Mouse (Mus musculus) intestine, embryonic 16.5 days (tissue): Measurements from ENCODE around the gene Erbb2. TPM values are rescaled to one million over a fixed set of nuclear protein-coding genes. Genes with fewer than 3 reads are reported as not detected.

Source experiments
- ATAC-seq: fragments of 200-750 bp; cut with Nextera tagmentation; 2 replicates; pipeline ENCODE4 v1.8.0; 2017; ENCODE audit warnings: moderate TSS enrichment, moderate library complexity
- H3K27ac ChIP-seq: fragments of 300-500 bp; sonication (generic); 2 replicates; pipeline ENCODE4 v1.5.1; 2014; ENCODE audit warnings: mild to moderate bottlenecking, low read length
- H3K27me3 ChIP-seq: fragments of 300-500 bp; sonication (generic); replicated peaks from 2 replicates; pipeline ENCODE4 v1.6.1; 2014; ENCODE audit warnings: low read length, control low read depth, mixed read lengths; ENCODE audit not compliant: control insufficient read depth, insufficient read depth
- H3K36me3 ChIP-seq: fragments of 300-500 bp; sonication (generic); 2 replicates; pipeline ENCODE4 v1.6.1; 2014; ENCODE audit warnings: low read length, control low read depth; ENCODE audit not compliant: control insufficient read depth, insufficient read depth
- H3K4me1 ChIP-seq: fragments of 300-500 bp; sonication (generic); 2 replicates; pipeline ENCODE4 v1.6.1; 2014; ENCODE audit warnings: low read length, control low read depth, mixed read lengths; ENCODE audit not compliant: control insufficient read depth, insufficient read depth
- H3K4me2 ChIP-seq: fragments of 300-500 bp; sonication (generic); 2 replicates; pipeline ENCODE4 v1.6.1; 2014; ENCODE audit warnings: low read depth, low read length, control low read depth
- H3K4me3 ChIP-seq: fragments of 300-500 bp; sonication (generic); 2 replicates; pipeline ENCODE4 v1.5.1; 2014; ENCODE audit warnings: mild to moderate bottlenecking, low read length
- H3K9ac ChIP-seq: fragments of 300-500 bp; sonication (generic); 2 replicates; pipeline ENCODE4 v1.6.1; 2014; ENCODE audit warnings: low read depth, low read length
- H3K9me3 ChIP-seq: fragments of 300-500 bp; sonication (generic); 2 replicates; pipeline ENCODE4 v1.6.1; 2016; ENCODE audit warnings: low read length, control low read depth; ENCODE audit not compliant: control insufficient read depth
- WGBS: fragments of 180-500 bp; shearing (Covaris S2); extraction: QIAGEN DNeasy Blood & Tissue Kit; methylation state at CpG from one replicate; pipeline ENCODE4 v1.1.7; 2014; 5-methylcytosine and 5-hydroxymethylcytosine counted together
- polyA plus RNA-seq: library from polyadenylated mRNA; unstranded; fragments of >200 nt; fragmentation: Nextera tagmentation; extraction: Ambion mirVana; gene quantifications from 2 replicates; pipeline ENCODE4 v1.2.1, GENCODE M21; 2015

Erbb2 gene
- polyA plus RNA-seq, 1 experiment from 2014 or later, result 33.8 TPM

GRCm38 (mm10) chr11:98428436-98428835, 16.2 kb downstream of the Erbb2 start:
- no peak overlapping the region for H3K4me2 ChIP-seq
- H3K9me3 ChIP-seq, result no peaks in the 10 kb centered on the region
- no peaks in the 10 kb centered on the region for H3K27me3 ChIP-seq
- 55% methylated on average over 5 of the region's 5 CpGs for WGBS
- ATAC-seq, result peak; percentile 81
- H3K36me3 ChIP-seq, result peaks cover 26% of the 10 kb centered on the region
- H3K9ac ChIP-seq, result peak overlapping the region; percentile 30; the same call in 1 of the 2 replicates
- H3K27ac ChIP-seq, result peak overlapping the region; percentile 53
- peaks cover 13% of the 10 kb centered on the region; the same call in 1 of the 2 replicates for H3K4me1 ChIP-seq
- H3K4me3 ChIP-seq, result no peak overlapping the region

GRCm38 (mm10) chr11:98431743-98432502, 19.7 kb downstream of the Erbb2 start:
- Histone ChIP-seq H3K4me1 (peaks cover 13% of the 10 kb centered on the region; the same call in 1 of the 2 replicates), H3K9me3 (no peaks in the 10 kb centered on the region), H3K36me3 (peaks cover 29% of the 10 kb centered on the region), H3K4me3 (no peak overlapping the region), H3K9ac (no peak overlapping the region), H3K4me2 (no peak overlapping the region), H3K27ac (no peak overlapping the region), H3K27me3 (no peaks in the 10 kb centered on the region)
- no peak for ATAC-seq
- WGBS, result 84% methylated on average over 9 of the region's 9 CpGs

- whole genome bisulfite sequencing, result 92% methylated on average over 9 of the region's 9 CpGs
- H3K36me3 ChIP-seq, result peaks cover 25% of the 10 kb centered on the region
- H3K4me1 ChIP-seq, result peaks cover 4% of the 10 kb centered on the region
- H3K4me2 ChIP-seq, result no peak overlapping the region
- no peak overlapping the region for H3K9ac ChIP-seq
- ATAC-seq, result no peak
- H3K9me3 ChIP-seq, result no peaks in the 10 kb centered on the region
- no peak overlapping the region for H3K4me3 ChIP-seq
- H3K27ac ChIP-seq, result no peak overlapping the region
- no peaks in the 10 kb centered on the region for H3K27me3 ChIP-seq
Observed at GRCm38 (mm10) chr11:98435723-98436122, 23.5 kb downstream of the Erbb2 start.

- Histone ChIP-seq H3K4me1 (peaks cover 4% of the 10 kb centered on the region), H3K27me3 (no peaks in the 10 kb centered on the region), H3K4me2 (peak overlapping the region; percentile 90), H3K27ac (peak overlapping the region; percentile 89), H3K9me3 (no peaks in the 10 kb centered on the region), H3K4me3 (peak overlapping the region; percentile 70), H3K9ac (0 out of 2 replicates have a peak overlapping the region, but pooled peaks have one; percentile 77), H3K36me3 (peaks cover 18% of the 10 kb centered on the region)
- 70% methylated on average over 6 of the region's 6 CpGs for WGBS
- ATAC-seq, result no peak
Observed at GRCm38 (mm10) chr11:98437441-98437840, 25.2 kb downstream of the Erbb2 start.

GRCm38 (mm10) chr11:98438331-98439158, 26.3 kb downstream of the Erbb2 start, which contains the start of gene Mien1:
Gene Mien1, minus strand, starts transcription at chr11:98438991.
- peak; percentile 96 for ATAC-seq
- Histone ChIP-seq H3K27ac (peak within 1 kb of the TSS; percentile 89), H3K36me3 (peaks cover 11% of the 10 kb centered on the region), H3K9ac (peak within 1 kb of the TSS; percentile 77), H3K4me2 (peak within 1 kb of the TSS; percentile 90), H3K9me3 (no peaks in the 10 kb centered on the region), H3K4me1 (peaks cover 4% of the 10 kb centered on the region), H3K27me3 (no peaks in the 10 kb centered on the region), H3K4me3 (peak within 1 kb of the TSS; percentile 70)
- 2% methylated on average over 43 of the region's 43 CpGs for WGBS

- H3K27me3 ChIP-seq, result no peaks in the 10 kb centered on the region; the same call in 1 of the 2 replicates
- H3K36me3 ChIP-seq, result no peaks in the 10 kb centered on the region
- H3K9me3 ChIP-seq, result no peaks in the 10 kb centered on the region
- no peak overlapping the region for H3K27ac ChIP-seq
- ATAC-seq, result no peak
- 88% methylated on average over 1 of the region's 1 CpGs for WGBS
- H3K4me2 ChIP-seq, result no peak overlapping the region
- H3K4me1 ChIP-seq, result peaks cover 9% of the 10 kb centered on the region
- no peak overlapping the region for H3K9ac ChIP-seq
- H3K4me3 ChIP-seq, result no peak overlapping the region
Observed at GRCm38 (mm10) chr11:98443688-98444087, 31.4 kb downstream of the Erbb2 start.

GRCm38 (mm10) chr11:98445238-98445637, 33.0 kb downstream of the Erbb2 start:
- Histone ChIP-seq H3K4me3 (no peak overlapping the region), H3K4me2 (no peak overlapping the region), H3K36me3 (no peaks in the 10 kb centered on the region), H3K4me1 (peaks cover 12% of the 10 kb centered on the region), H3K27ac (peak overlapping the region; percentile 95), H3K9ac (peak overlapping the region; percentile 52; the same call in 1 of the 2 replicates), H3K27me3 (no peaks in the 10 kb centered on the region; the same call in 1 of the 2 replicates), H3K9me3 (no peaks in the 10 kb centered on the region)
- WGBS, result 17% methylated on average over 1 of the region's 1 CpGs
- ATAC-seq, result no peak

GRCm38 (mm10) chr11:98445679-98446078, 33.4 kb downstream of the Erbb2 start:
- H3K27ac ChIP-seq, result peak overlapping the region; percentile 95
- 38% methylated on average over 4 of the region's 4 CpGs for WGBS
- ATAC-seq, result no peak

GRCm38 (mm10) chr11:98446213-98446561, 33.9 kb downstream of the Erbb2 start, which contains the start of gene Grb7:
Gene Grb7, plus strand, starts transcription at chr11:98446394.
- peaks cover 12% of the 10 kb centered on the region for H3K4me1 ChIP-seq
- H3K4me3 ChIP-seq, result peak within 1 kb of the TSS; percentile 55
- H3K4me2 ChIP-seq, result peak within 1 kb of the TSS; percentile 43
- no peak; the same call in 1 of the 2 replicates for ATAC-seq
- H3K36me3 ChIP-seq, result peaks cover under 1% of the 10 kb centered on the region; the same call in 1 of the 2 replicates
- 10% methylated on average over 5 of the region's 5 CpGs for WGBS
- H3K9me3 ChIP-seq, result no peaks in the 10 kb centered on the region
- H3K27ac ChIP-seq, result peak within 1 kb of the TSS; percentile 95
- H3K27me3 ChIP-seq, result no peaks in the 10 kb centered on the region; the same call in 1 of the 2 replicates
- peak within 1 kb of the TSS; percentile 79 for H3K9ac ChIP-seq

More at GRCm38 (mm10) chr11:98445679-98446078, 33.4 kb downstream of the Erbb2 start:
- H3K36me3 ChIP-seq, result no peaks in the 10 kb centered on the region
- no peaks in the 10 kb centered on the region for H3K9me3 ChIP-seq
- peak overlapping the region; percentile 52; the same call in 1 of the 2 replicates for H3K9ac ChIP-seq
- no peaks in the 10 kb centered on the region; the same call in 1 of the 2 replicates for H3K27me3 ChIP-seq
- H3K4me3 ChIP-seq, result no peak overlapping the region; the same call in 1 of the 2 replicates
- peaks cover 12% of the 10 kb centered on the region for H3K4me1 ChIP-seq
- peak overlapping the region; percentile 43 for H3K4me2 ChIP-seq
